Mouse (Mus musculus) heart, embryonic 14.5 days (tissue): Measurements from ENCODE around the gene Dip2b. TPM values are rescaled to one million over a fixed set of nuclear protein-coding genes. Genes with fewer than 3 reads are reported as not detected.

Source experiments
- ATAC-seq: fragments of 200-750 bp; cut with Nextera tagmentation; 2 replicates; pipeline ENCODE4 v1.8.0; 2017; ENCODE audit warnings: low read depth, moderate TSS enrichment; ENCODE audit not compliant: insufficient number of reproducible peaks, insufficient read depth, low FRiP score
- H3K27ac ChIP-seq, 2 experiments: fragments of 200-500 bp in 1 of 2; fragments of 300-500 bp in 1 of 2; sonication (generic) in 1 of 2; replicated peaks in 1 of 2; 2 replicates each; pipeline ENCODE4 v1.5.1; 2012 to 2014; ENCODE audit warnings: low read depth in 2 of 2, low read length in 2 of 2, control low read depth in 1 of 2, mild to moderate bottlenecking in 1 of 2, mixed read lengths in 1 of 2; ENCODE audit not compliant: control insufficient read depth in 1 of 2, insufficient read depth in 1 of 2
- H3K27me3 ChIP-seq: fragments of 300-500 bp; sonication (generic); 2 replicates; pipeline ENCODE4 v1.6.1; 2014; ENCODE audit warnings: mild to moderate bottlenecking, low read length, control low read depth; ENCODE audit not compliant: control insufficient read depth, insufficient read depth
- H3K36me3 ChIP-seq: fragments of 300-500 bp; sonication (generic); 2 replicates; pipeline ENCODE4 v1.6.1; 2014; ENCODE audit warnings: mild to moderate bottlenecking, control low read depth, low read length, mixed read lengths; ENCODE audit not compliant: control insufficient read depth, insufficient read depth
- H3K4me1 ChIP-seq, 2 experiments: fragments of 200-500 bp in 1 of 2; fragments of 300-500 bp in 1 of 2; sonication (generic) in 1 of 2; 2 replicates each; pipeline ENCODE4 v1.6.1; 2012 to 2014; ENCODE audit warnings: low read length in 2 of 2, control low read depth in 1 of 2, mixed read lengths in 1 of 2; ENCODE audit not compliant: control insufficient read depth in 2 of 2, insufficient read depth in 2 of 2
- H3K4me2 ChIP-seq: fragments of 300-500 bp; sonication (generic); 2 replicates; pipeline ENCODE4 v1.6.1; 2014; ENCODE audit warnings: mild to moderate bottlenecking, low read length
- H3K4me3 ChIP-seq, 2 experiments: fragments of 200-500 bp in 1 of 2; fragments of 300-500 bp in 1 of 2; sonication (generic) in 1 of 2; 2 replicates each; pipeline ENCODE4 v1.5.1; 2012 to 2014; ENCODE audit warnings: low read length in 2 of 2, mild to moderate bottlenecking in 2 of 2, control low read depth in 1 of 2, low read depth in 1 of 2, moderate library complexity in 1 of 2; ENCODE audit not compliant: control insufficient read depth in 1 of 2, insufficient read depth in 1 of 2
- H3K9ac ChIP-seq: fragments of 300-500 bp; sonication (generic); 2 replicates; pipeline ENCODE4 v1.6.1; 2014; ENCODE audit warnings: mild to moderate bottlenecking, low read length
- H3K9me3 ChIP-seq: fragments of 300-500 bp; sonication (generic); 2 replicates; pipeline ENCODE4 v1.6.1; 2016; ENCODE audit warnings: low read length, control low read depth; ENCODE audit not compliant: control insufficient read depth
- WGBS: fragments of 180-500 bp; shearing (Covaris S2); extraction: QIAGEN DNeasy Blood & Tissue Kit; methylation state at CpG from one replicate; pipeline ENCODE4 v1.1.7; 2014; 5-methylcytosine and 5-hydroxymethylcytosine counted together
- polyA plus RNA-seq: library from polyadenylated mRNA; unstranded; fragments of >200 nt; fragmentation: Nextera tagmentation; extraction: Ambion mirVana; gene quantifications from 2 replicates; pipeline ENCODE4 v1.2.1, GENCODE M21; 2014

The Dip2b gene
- polyA plus RNA-seq, 1 experiment from 2014 or later = 20.2 TPM

DNA sequence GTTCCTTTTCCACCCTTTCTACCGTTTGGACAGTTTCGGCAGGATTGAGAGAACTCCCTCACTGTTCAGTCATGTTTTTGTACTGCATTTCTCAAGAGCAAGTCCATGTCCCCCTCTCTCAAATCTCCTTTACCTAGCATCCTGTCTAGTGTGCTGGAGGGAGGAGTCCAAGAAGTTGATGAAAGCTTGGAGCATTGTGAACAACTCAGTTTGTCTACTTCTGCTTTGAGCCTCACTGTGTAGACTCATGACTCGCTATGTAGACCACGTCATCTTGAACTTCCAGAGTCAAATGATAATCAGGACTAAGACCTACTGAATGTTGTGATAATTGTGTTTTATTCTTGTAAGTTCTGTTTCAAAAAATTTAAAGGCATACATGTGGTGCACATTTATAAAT, 46.4 kb downstream of the Dip2b start:
- H3K9ac ChIP-seq = no peak overlapping the region
- H3K9me3 ChIP-seq = no peaks in the 10 kb centered on the region
- no peak overlapping the region for H3K27ac ChIP-seq
- 78% methylated on average over 4 of the region's 4 CpGs for WGBS
- no peaks in the 10 kb centered on the region for H3K36me3 ChIP-seq
- no peaks in the 10 kb centered on the region for H3K27me3 ChIP-seq
- H3K4me1 ChIP-seq = peaks cover 14 to 15% of the 10 kb centered on the region in 2 experiments
- no peak for ATAC-seq
- H3K4me3 ChIP-seq = no peak overlapping the region
- H3K4me2 ChIP-seq = no peak overlapping the region

DNA sequence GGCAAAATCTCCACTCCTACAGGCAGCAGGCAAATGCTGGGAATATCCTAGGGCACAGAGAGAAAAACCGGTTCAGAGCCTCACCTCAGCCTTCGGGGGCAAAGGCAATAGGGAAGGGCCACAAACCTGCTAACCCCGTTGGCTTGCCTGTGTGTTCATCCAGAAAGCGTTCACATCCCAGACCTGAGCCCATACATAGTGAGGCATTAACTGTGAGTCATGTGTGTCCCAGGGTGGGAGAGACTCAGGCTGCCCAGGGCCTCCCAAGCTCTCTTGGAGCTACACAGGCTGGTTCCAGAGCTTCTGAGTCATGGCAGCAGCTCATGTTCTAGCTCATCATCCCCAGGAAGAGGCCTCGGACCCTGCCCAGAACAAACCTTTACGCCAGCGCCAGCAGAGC, 49.6 kb downstream of the Dip2b start:
- no peaks in the 10 kb centered on the region for H3K9me3 ChIP-seq
- H3K4me3 ChIP-seq = no peak overlapping the region
- peaks cover 7 to 19% of the 10 kb centered on the region in 2 experiments for H3K4me1 ChIP-seq
- H3K9ac ChIP-seq = no peak overlapping the region
- WGBS = 86% methylated on average over 7 of the region's 7 CpGs
- no peaks in the 10 kb centered on the region for H3K36me3 ChIP-seq
- ATAC-seq = no peak
- H3K4me2 ChIP-seq = no peak overlapping the region
- no peak overlapping the region for H3K27ac ChIP-seq
- H3K27me3 ChIP-seq = no peaks in the 10 kb centered on the region

GRCm38 (mm10) chr15:100089645-100090053, 51.2 kb downstream of the Dip2b start:
- 27% methylated on average over 8 of the region's 8 CpGs for WGBS
- ATAC-seq = peak; percentile 51; the same call in 1 of the 2 replicates
- no peak overlapping the region for H3K4me3 ChIP-seq
- peaks cover 7 to 19% of the 10 kb centered on the region in 2 experiments for H3K4me1 ChIP-seq
- no peaks in the 10 kb centered on the region for H3K9me3 ChIP-seq
- H3K27me3 ChIP-seq = no peaks in the 10 kb centered on the region
- H3K36me3 ChIP-seq = no peaks in the 10 kb centered on the region
- H3K27ac ChIP-seq = no peak overlapping the region
- no peak overlapping the region for H3K4me2 ChIP-seq
- H3K9ac ChIP-seq = no peak overlapping the region

DNA sequence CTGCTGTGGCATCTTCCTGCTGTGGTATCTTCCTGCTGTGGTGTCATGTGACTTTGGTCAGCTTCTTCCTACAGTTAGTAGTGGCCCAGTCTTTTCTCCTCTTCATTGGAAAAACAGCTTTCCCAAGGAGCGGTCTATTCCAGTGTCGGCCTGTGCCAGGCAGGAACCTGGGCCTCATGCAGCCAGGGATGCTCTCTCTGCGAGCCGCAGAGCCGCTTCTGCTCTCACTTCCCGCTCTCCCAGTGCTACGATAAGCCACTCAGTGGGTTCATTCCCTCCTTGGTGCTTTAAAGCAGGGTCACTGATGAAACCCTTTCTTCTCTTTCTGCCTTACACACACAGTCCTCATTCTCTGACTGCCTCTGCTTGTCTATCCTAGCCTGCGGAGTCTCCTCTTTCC, 53.4 kb downstream of the Dip2b start:
- Histone ChIP-seq H3K4me2 (0 out of 2 replicates have a peak overlapping the region, but pooled peaks have one; percentile 17), H3K27ac (no peak overlapping the region), H3K4me1 (peaks cover 7 to 26% of the 10 kb centered on the region in 2 experiments), H3K27me3 (no peaks in the 10 kb centered on the region), H3K9ac (no peak overlapping the region), H3K36me3 (no peaks in the 10 kb centered on the region), H3K9me3 (no peaks in the 10 kb centered on the region), H3K4me3 (no peak overlapping the region)
- no peak for ATAC-seq
- WGBS = 53% methylated on average over 8 of the region's 8 CpGs

DNA sequence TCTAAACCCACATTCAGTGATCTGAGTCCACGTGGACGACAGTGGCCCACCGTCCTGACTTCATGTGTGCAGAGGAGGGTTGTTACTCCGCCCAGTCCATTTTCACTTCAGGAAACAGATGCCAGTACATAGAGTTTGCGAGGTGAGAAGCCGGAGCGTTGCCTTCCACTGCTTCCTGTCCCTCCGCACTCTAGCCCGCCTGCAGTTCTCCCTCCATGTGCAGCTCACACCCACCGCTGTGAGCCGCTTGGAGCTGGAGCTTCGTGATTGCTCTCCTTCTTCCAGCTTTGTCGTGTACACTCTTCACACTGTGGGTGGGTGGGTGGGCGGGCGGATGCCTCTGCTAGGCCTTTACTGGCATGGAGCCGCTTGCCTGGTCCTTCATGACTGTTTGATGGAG, 53.8 kb downstream of the Dip2b start:
- Histone ChIP-seq H3K27me3 (no peaks in the 10 kb centered on the region), H3K4me1 (peaks cover 7 to 27% of the 10 kb centered on the region in 2 experiments), H3K4me3 (no peak overlapping the region), H3K27ac (no peak overlapping the region), H3K36me3 (no peaks in the 10 kb centered on the region), H3K4me2 (0 out of 2 replicates have a peak overlapping the region, but pooled peaks have one; percentile 17), H3K9ac (no peak overlapping the region), H3K9me3 (no peaks in the 10 kb centered on the region)
- no peak; the same call in 1 of the 2 replicates for ATAC-seq
- WGBS = 56% methylated on average over 16 of the region's 16 CpGs

GRCm38 (mm10) chr15:100096587-100097428, 58.3 kb downstream of the Dip2b start:
- Histone ChIP-seq H3K9me3 (no peaks in the 10 kb centered on the region), H3K27ac (no peak overlapping the region), H3K4me1 (peaks cover 8 to 32% of the 10 kb centered on the region in 2 experiments), H3K27me3 (no peaks in the 10 kb centered on the region), H3K36me3 (no peaks in the 10 kb centered on the region), H3K4me3 (no peak overlapping the region), H3K4me2 (no peak overlapping the region), H3K9ac (no peak overlapping the region)
- ATAC-seq = no peak
- WGBS = 71% methylated on average over 7 of the region's 7 CpGs

DNA sequence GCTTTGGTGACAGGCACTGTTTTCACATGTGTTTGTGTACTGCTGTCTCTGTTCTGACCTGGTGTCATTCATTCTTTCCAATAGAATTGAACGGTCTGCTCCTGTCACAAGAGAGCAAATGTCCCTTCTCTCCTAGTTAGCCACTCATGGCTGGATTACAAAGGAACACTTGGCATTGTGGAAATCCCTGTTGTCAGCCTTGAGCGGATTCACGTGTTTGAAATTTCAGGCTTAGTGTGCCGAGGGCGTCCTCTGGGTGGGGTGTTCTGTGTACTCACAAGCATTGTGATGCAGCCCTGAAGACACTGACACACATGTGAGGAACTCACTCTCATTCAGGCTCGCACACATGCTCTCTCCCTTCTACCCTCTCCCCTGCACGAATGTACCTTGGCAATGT, 61.9 kb downstream of the Dip2b start:
- Histone ChIP-seq H3K27me3 (no peaks in the 10 kb centered on the region), H3K4me3 (no peak overlapping the region), H3K4me1 (peaks cover 9 to 28% of the 10 kb centered on the region in 2 experiments), H3K4me2 (no peak overlapping the region), H3K27ac (peak overlapping the region in 1 of 2 experiments; percentile 36; a peak in 1 of 4 replicates), H3K9ac (no peak overlapping the region), H3K36me3 (no peaks in the 10 kb centered on the region), H3K9me3 (no peaks in the 10 kb centered on the region)
- 83% methylated on average over 7 of the region's 7 CpGs for WGBS
- no peak for ATAC-seq
